Mouse (Mus musculus): ENCODE measurements around the gene Slc30a6.
"Not testable (repeated sequence)": the region's sequence is repeated elsewhere in the genome, so short reads cannot be mapped to it uniquely, and the experiment has no call there.

The Slc30a6 gene

GRCm38 (mm10) chr17:74424401-74425005 lies 29.1 kb downstream of the Slc30a6 start:
- ChIA-PET POLR2A (interaction anchor here in 1 of 4 experiments (0.9 to 1.9 kb wide), 2 partner anchors 18 to 34 kb away, joined by 3 to 4 read pairs; no protein-coding TSS in a partner anchor), CTCF (interaction anchor here in 1 of 4 experiments (0.7 kb wide), 1 partner anchor 1358 kb away, joined by 3 read pairs; no protein-coding TSS in a partner anchor)

- ChIA-PET POLR2A (interaction anchor here in 3 of 4 experiments (1.3 to 2.8 kb wide), 4 partner anchors 34 to 98 kb away, joined by 3 to 20 read pairs (median 6); partner anchors contain the start of genes Birc6 (in 2 of the 3) and Slc30a6 (in 1 of the 3)), CTCF (no interaction called here)
These were observed 34.7 kb downstream of the Slc30a6 start for GRCm38 (mm10) chr17:74430074-74430473.

DNA sequence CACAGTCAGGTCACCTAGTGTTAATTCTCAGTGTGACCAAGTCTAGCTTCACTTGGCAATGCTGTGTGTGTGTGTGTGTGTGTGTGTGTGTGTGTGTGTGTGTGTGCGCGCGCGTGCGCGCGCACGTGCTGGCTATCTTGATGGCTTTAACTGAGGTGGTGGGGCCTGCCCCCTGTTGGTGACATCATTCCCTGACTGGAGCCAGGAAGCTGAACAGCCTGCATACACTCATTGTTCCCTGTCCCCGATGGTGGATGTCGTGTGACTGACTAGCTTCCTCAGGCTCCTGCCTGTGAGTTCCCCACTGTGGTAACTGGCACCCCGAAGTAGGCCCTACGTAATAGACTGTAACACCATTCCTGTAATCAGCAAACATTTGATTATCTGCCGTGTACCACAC lies 36.1 kb downstream of the Slc30a6 start:
- ChIA-PET CTCF (interaction anchor here (0.5 to 1.5 kb wide), 25 partner anchors 10 to 162 kb away, joined by 3 to 8 read pairs (median 3); partner anchors contain the start of genes Slc30a6 (in 2 of the 4), Spast (in 1 of the 4) and Yipf4 (in 1 of the 4)), POLR2A (interaction anchor here in 3 of 4 experiments (0.5 to 4.2 kb wide), 26 partner anchors 12 to 892 kb away, joined by 3 to 35 read pairs (median 4); partner anchors contain the start of genes Birc6 (in 3 of the 3), Slc30a6 (in 3 of the 3), Spast (in 1 of the 3) and Yipf4 (in 1 of the 3))

- POLR2A ChIA-PET = interaction anchor here in 2 of 4 experiments (0.9 to 4.2 kb wide), 7 partner anchors 16 to 95 kb away, joined by 3 to 35 read pairs (median 9); partner anchors contain the start of genes Slc30a6 (in 2 of the 2), Birc6 (in 1 of the 2) and Yipf4 (in 1 of the 2)
- CTCF ChIA-PET = interaction anchor here in 3 of 4 experiments (0.6 to 1.2 kb wide), 6 partner anchors 10 to 52 kb away, joined by 3 to 5 read pairs (median 3); partner anchors contain the start of gene Slc30a6 (in 1 of the 3)
These were observed 37.2 kb downstream of the Slc30a6 start for GRCm38 (mm10) chr17:74432631-74433030.

- POLR2A ChIA-PET = interaction anchor here in 3 of 4 experiments (0.6 to 5.5 kb wide), 17 partner anchors 10 to 279 kb away, joined by 3 to 34 read pairs (median 4); partner anchors contain the start of genes Birc6 (in 2 of the 3), Nlrc4 (in 1 of the 3) and Slc30a6 (in 1 of the 3)
- CTCF ChIA-PET = interaction anchor here in 3 of 4 experiments (0.7 kb wide), 5 partner anchors 33 to 373 kb away, joined by 3 to 7 read pairs (median 6); no protein-coding TSS in a partner anchor
These were observed 42.4 kb downstream of the Slc30a6 start for GRCm38 (mm10) chr17:74437762-74438161.

- CTCF ChIA-PET = no interaction called here
- POLR2A ChIA-PET = interaction anchor here in 1 of 4 experiments (2.2 to 5.5 kb wide), 2 partner anchors 8 to 79 kb away, joined by 4 to 34 read pairs; no protein-coding TSS in a partner anchor
These were observed 45.1 kb downstream of the Slc30a6 start for GRCm38 (mm10) chr17:74440486-74440885.

DNA sequence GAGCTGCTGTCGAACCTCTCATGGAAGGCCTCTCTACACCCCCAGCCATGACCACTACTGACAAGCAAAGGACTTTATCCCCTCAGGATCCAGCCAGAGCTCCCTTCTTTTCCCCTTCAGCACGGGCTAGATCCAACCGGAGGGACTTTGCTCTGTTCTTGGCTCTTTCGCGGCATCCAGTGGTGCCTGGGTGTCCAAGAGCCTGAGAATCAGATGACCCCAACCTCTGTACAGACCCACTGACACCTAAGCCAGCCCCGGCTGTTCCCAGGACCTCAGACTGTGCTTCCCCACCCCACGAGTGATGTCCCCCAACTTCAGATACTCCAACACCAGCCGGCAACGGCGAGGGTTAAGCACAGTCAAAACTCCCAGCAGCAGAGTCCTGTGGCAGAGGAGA lies 54.4 kb downstream of the Slc30a6 start:
- CTCF ChIA-PET = interaction anchor here in 1 of 4 experiments (0.8 to 1.7 kb wide), 2 partner anchors 10 to 15 kb away, joined by 3 to 4 read pairs; no protein-coding TSS in a partner anchor
- POLR2A ChIA-PET = interaction anchor here in 2 of 4 experiments (0.7 to 4.0 kb wide), 6 partner anchors 12 to 77 kb away, joined by 3 to 34 read pairs (median 4); partner anchors contain the start of genes Birc6 (in 1 of the 2) and Slc30a6 (in 1 of the 2)

DNA sequence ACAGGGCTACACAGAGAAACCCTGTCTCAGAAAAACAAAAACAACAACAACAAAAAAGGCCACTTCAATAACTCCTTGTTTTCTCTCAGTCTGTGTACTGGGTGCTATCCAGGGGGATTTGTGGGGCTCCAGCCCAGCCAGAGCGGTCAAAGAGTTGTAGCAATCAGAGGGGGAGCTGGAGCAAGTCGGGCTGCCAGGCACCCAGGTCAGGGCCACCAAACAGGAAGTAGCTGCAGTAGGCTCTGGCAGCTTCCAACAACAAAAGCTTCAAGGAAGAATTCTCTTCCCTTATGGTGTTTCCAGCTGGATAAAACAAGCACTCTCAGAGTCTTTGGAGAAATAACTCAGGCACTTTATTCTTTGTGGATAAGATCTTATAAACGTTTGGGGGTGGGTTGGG lies 58.5 kb downstream of the Slc30a6 start:
- ChIA-PET POLR2A (interaction anchor here in 2 of 4 experiments (0.5 to 1.2 kb wide), 2 partner anchors 16 to 58 kb away, joined by 3 to 4 read pairs; partner anchors contain the start of gene Slc30a6 (in 1 of the 2)), CTCF (no interaction called here)

DNA sequence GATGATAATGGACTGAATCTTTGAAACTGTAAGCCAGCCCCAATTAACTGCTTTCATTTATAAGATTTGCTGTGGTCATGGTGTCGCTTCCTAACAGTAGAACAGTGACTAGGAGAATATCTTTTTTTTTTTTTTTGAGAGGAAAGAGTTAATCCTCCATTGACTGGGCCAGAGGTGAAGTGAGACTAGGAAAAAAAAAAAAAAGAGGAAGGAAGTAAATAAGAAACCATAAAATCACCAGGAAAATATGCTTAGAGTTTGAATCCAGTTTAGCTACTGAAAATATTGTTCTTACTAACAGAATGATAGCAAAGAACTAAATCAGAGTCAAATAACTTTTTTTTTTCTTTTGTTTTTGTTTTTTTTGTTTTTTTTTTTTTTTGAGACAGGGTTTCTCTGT lies 59.3 kb downstream of the Slc30a6 start:
- POLR2A ChIA-PET = interaction anchor here in 2 of 4 experiments (0.5 to 2.8 kb wide), 8 partner anchors 10 to 166 kb away, joined by 3 to 15 read pairs (median 6); partner anchors contain the start of genes Birc6 (in 1 of the 2) and Yipf4 (in 1 of the 2)
- CTCF ChIA-PET = interaction anchor here in 2 of 4 experiments (0.6 to 1.3 kb wide), 3 partner anchors 19 to 24 kb away, joined by 3 to 11 read pairs (median 4); no protein-coding TSS in a partner anchor

GRCm38 (mm10) chr17:74455426-74455825 lies 60.0 kb downstream of the Slc30a6 start:
- ChIA-PET POLR2A (interaction anchor here (0.8 to 2.8 kb wide), 16 partner anchors 9 to 73 kb away, joined by 3 to 15 read pairs (median 4); partner anchors contain the start of genes Birc6 (in 2 of the 4), Slc30a6 (in 2 of the 4) and Yipf4 (in 2 of the 4)), CTCF (interaction anchor here in 3 of 4 experiments (0.6 to 1.3 kb wide), 6 partner anchors 11 to 159 kb away, joined by 3 to 11 read pairs (median 4); no protein-coding TSS in a partner anchor)

DNA sequence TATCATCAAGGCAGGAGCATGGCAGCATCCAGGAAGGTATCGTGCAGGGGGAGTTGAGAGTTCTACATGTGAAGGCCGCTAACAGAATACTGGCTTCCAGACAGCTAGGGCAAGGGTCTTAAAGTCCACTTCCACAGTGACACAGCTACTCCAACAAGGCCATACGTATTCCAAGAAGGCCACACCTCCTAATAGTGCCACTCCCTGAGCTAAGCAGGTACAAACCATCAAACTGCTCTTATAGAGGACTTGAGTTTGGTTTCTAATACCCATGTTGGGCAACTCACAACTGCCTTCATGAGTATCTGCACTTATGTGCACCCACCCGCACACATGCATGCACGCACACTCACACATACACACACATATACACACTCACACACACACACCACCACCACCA lies 61.4 kb downstream of the Slc30a6 start:
- CTCF ChIA-PET = no interaction called here
- POLR2A ChIA-PET = interaction anchor here in 2 of 4 experiments (0.6 to 2.8 kb wide), 5 partner anchors 19 to 134 kb away, joined by 3 to 15 read pairs (median 5); partner anchors contain the start of gene Birc6 (in 1 of the 2)

DNA sequence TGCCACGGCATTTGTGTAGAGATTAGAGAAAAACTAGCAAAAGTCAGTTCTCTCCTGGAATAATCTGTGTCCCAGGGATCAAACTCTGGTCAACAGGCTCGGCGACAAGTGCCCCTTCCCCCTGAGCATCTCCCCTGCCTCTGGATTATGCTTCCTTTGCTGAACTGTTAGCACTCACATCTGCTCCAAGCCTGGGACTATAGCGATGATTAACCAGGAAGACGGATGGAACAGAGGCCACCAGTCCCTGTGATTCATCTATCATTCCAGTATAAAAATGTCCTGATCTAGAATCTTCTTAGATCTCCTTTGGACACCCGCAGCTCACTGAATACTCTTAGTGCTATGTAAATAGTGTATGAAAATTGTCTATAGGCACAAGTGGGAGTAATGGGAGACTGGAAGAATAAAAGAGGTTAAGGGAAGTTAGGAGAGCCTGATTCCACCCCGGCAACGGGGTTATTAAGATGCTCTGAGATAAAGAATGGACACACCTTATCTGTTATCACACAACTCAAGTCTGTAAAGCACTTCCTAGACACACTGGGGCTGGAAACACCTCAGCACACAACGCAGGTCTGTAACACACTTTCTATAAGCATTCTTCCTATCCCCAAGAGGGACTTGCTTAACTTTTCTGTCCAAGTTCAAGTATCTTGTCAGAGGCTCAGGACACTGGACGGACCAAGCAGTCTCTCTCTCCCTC lies 62.7 kb downstream of the Slc30a6 start:
- CTCF ChIA-PET = no interaction called here
- POLR2A ChIA-PET = interaction anchor here in 1 of 4 experiments (1.0 kb wide), 1 partner anchor 23 kb away, joined by 5 read pairs; no protein-coding TSS in a partner anchor

- ChIA-PET POLR2A (interaction anchor here in 2 of 4 experiments (0.7 to 1.4 kb wide), 4 partner anchors 21 to 69 kb away, joined by 3 to 5 read pairs (median 3); no protein-coding TSS in a partner anchor), CTCF (interaction anchor here in 2 of 4 experiments (0.6 to 1.2 kb wide), 3 partner anchors 10 to 31 kb away, joined by 3 to 4 read pairs (median 3); no protein-coding TSS in a partner anchor)
These were observed 63.5 kb downstream of the Slc30a6 start, which contains the start of gene Nlrc4 for GRCm38 (mm10) chr17:74458711-74459408. Gene Nlrc4 (minus strand): TSS chr17:74459142.

DNA sequence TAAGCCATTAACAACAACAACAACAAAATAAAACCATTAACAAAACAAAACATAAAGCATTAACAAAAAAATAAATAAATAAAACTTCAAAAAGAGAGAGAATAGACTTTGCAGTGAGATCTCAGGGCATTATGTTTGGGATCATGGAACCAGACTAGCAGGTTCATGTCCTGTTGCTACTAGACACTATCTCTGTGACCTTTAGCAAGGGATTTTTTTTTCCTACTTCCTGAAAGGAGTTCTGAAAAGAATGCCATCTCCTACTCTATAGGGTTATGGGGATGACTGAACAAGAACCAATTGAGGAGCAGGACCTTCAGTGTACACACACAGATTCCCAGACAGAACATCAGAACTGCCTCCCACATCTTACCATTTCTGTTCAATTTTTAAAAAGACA lies 68.1 kb downstream of the Slc30a6 start:
- CTCF ChIA-PET = interaction anchor here in 2 of 4 experiments (0.6 to 0.7 kb wide), 2 partner anchors 17 to 499 kb away, joined by 3 read pairs; no protein-coding TSS in a partner anchor
- POLR2A ChIA-PET = no interaction called here

DNA sequence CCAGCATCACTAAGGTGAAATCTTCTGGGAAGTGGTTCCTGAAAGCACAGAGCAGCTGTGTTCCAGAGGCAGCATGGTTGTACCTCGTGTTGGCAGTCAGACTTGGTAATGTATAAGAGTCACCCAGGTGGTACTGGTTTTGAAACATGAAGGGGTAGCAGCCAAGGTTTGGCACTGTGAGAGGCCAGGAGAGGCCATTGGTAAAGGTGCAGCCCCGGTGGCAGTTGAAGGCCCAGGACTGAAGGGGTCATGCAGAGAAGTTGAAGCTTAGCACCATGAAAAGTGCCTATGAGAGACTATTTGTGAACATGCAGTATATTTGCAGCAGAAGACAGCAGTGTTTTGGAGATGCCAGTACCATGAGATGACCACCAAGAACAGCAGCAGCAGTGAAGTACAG lies 72.6 kb downstream of the Slc30a6 start:
- POLR2A ChIA-PET = interaction anchor here in 2 of 4 experiments (0.5 to 3.2 kb wide), 5 partner anchors 37 to 155 kb away, joined by 3 to 21 read pairs (median 4); partner anchors contain the start of genes Birc6 (in 1 of the 2) and Slc30a6 (in 1 of the 2)
- CTCF ChIA-PET = not testable (repeated sequence)

- CTCF ChIA-PET = interaction anchor here in 1 of 4 experiments (0.6 kb wide), 1 partner anchor 32 kb away, joined by 7 read pairs; no protein-coding TSS in a partner anchor
- POLR2A ChIA-PET = interaction anchor here in 2 of 4 experiments (0.8 to 5.3 kb wide), 4 partner anchors 9 to 58 kb away, joined by 3 to 37 read pairs (median 4); partner anchors contain the start of gene Birc6 (in 1 of the 2)
These were observed 74.7 kb downstream of the Slc30a6 start for GRCm38 (mm10) chr17:74470133-74470532.
